Mouse (Mus musculus) kidney, adult 9 months (tissue): Measurements from ENCODE around the gene Supt5.
A peak's percentile ranks its signal among the peaks of the same experiment; 100 is the strongest.

Source experiments
- DNase-seq: peaks from one replicate; pipeline ENCODE4 v3.0.0; 2022

Supt5 gene

DNA sequence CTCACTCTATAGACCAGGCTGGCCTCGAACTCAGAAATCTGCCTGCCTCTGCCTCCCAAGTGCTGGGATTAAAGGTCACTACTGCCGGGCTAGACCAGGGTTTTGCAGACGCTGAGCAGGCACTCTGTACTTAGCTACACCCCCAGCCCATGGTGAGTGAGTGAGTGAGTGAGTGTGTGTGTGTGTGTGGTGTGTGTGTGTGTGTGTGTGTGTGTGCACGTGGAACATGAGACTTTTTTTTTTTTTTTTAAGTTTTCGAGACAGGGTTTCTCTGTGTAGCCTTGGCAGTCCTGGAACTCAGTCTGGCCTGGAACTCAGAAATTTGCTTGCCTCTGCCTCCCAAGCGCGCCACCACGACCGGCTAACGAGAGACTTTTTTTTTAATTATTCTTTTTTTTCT, 36.1 kb upstream of the Supt5 start:
- no peak for DNase-seq

DNA sequence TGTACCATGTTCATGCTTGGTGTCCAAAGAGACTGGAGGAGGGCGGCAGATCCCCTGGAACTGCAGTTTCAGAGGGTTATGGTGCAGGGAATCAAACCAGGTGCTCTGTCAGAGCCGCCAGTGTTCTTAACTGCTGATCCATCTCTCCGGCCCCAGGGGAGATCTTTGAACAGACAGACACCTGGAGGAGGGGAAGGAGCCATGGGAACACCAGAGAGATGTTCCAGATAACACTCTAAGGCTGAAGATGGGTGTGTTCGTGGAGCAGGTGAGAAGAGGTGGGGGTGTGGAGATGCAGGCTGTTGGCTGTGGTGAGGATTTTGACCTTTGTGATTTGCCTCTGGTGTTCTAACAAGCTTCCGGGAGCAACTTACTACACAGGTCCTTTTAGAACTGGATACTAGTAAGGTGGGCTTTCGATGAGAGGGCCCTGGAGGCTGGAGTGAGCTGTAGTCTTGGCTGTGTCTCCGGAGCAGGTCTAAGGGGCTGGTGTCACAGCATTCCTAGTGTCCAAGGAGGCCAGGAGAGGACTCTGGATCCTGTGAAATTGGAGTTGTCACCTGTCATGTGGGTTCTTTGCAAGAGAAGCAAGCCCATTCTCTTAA, 35.4 kb upstream of the Supt5 start:
- DNase-seq: peak; percentile 51

DNA sequence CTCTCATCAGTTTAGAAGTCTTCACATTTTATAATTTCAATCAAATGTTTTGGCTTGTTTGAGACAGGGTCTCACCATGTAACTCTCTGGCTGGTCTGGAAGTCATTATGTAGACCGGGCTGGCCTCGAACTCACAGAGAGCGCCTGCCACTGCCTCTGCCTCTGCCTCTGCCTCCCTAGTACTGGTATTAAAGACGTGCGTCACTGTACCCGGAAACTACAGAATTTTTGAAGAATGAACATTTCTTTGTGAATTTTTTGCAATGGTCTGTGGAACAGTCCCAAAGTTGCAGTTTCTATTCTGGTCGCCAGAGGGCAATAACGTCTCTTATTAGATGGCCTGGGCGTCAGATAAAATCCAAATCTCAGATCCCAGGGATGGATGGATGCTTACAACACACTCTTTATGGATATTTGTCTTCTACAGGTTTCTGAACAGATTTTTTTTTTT, 34.6 kb upstream of the Supt5 start:
- DNase-seq: peak; percentile 93

DNA sequence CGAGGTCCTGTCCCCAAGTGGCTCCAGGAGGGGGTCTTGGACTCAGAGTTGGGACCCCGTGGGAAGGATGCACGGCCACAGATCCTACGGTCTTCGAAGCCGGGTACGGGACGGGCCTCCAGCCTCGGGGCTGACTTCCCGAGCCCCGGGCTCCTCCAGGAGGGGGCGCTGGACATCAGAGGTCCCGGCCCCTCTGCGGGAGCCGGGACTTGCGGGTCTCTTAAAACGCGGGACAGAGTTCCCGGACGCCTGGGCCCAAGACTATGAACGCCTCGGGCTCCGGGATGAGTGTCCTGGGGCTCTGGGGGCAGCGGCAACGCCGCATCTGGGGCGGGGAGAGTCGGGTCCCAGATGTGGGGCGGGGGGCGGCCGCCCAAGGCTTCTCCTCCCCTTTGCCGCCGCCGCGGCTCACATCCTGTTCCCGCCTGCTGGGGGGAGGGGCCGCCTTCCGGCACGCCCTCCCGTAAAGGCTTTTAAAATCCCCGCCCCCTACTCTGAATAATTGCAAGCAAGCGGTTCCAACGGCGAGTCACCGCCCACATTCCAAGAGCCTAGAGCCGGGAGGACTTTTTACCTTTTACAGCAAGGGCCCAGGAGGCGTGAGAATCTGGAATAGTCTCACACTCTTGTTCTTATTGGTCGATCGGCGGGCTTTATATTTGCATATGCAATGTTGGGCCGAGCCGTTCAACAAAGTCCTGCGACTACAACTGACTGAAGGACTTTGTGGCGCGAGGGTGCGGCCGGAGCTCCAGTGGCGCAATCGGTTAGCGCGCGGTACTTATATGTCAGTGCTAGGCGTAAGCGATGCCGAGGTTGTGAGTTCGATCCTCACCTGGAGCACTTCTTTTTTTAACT, 33.9 kb upstream of the Supt5 start, which contains the start of gene Plekhg2:
TSS of gene Plekhg2 (minus strand) at position 349 of the 858 bp plus-strand sequence.
- DNase-seq: peak; percentile 100

DNA sequence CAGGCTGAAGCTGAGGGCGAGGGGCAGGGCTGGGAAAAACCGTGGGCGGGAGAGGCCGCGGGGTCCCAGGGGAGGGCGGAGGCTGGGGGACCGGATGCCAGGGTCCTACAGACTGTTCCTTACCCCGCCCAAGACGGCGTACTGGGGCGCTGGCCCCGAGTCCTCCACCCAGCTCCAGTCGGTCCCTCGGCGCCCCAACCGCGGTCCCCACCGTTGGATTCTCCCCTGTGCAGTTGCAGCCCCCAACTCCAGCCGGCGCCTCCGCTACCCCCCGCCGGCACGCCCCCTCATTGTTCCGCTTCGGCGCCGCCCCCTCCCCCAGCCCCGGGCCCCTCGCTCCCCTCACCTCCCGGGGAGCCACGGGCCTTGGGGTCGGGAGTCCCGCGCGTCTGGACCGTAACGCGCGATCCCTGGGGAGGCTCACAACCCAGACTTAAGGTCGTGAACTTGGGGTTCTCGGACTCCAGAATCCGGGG, 33.0 kb upstream of the Supt5 start:
- peak; percentile 50 for DNase-seq

DNA sequence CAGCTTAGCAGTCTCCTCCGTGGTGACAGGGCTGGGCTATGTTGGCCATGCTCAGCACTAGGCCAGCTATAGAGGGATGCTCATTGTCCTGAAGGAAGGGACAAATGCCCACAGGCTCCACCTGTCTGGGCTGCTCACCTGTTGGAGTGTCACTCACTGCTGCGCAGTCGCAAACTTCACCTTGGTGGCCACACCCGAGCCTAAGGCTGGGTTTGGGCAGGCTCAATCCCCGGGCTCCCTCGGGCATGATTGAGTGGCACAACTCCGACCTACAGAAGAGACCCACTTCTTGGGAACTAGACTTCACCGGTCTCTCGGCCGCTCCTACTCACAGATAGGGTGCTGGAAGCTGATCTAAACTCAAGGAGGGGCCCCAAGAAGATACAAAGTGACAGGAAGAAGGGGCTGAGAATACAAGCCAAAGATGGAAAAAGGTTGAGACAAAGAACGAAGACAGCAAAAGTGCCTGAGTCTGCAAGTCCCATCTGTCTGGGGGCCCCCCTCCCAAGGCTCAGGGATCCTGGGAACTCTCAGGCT, 32.5 kb upstream of the Supt5 start:
- DNase-seq: peak; percentile 38

DNA sequence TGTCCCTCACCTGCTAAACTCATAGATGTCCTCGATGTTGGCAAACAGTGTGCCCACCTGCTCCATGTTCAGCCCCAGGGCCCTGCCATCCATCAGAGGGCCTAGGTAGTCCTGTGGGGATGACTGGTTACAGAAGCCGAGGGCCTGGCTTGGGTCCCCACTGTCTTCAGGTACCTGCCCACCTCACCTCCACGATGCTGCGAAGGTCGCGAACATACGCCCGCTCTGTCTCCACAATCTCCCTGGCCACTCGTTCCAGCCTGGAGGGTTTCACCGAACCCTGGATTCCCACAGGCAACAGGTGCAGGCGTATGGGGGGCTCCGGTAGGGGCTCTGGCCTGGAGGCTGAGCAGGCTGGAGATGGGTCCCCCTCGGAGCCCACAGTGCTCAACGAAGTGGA, 31.5 kb upstream of the Supt5 start:
- peak; percentile 14 for DNase-seq

DNA sequence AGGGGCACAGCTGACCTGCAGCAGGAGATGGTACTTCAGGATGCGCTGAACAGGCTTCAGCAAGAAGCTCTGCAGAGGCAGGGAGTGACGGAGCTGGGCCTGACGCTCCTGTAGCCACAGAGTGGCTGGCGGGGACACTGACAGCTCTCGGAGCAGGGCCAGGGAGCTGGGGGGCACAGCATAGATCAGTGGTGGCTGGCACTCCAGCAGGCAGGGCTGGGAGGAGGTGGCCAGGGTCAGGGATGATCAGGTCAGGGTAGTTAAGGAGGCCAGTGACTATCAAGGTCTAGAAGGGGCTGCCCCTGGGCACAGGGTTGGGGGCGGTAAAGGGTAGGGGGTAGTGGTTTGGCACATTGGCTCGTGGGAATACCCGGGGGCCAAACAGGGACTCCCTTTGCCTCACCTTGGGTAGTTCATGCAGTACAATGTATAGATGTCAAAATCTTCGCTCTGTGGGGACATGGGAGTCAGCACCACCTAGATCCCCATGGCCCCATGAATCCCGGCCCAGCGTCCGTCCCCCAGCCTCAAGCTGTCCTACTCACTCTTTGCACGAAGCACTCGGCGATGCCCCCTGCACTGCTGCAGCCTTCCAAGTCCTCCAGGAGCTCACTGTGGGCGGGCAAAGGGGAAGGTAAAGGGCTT, 29.9 kb upstream of the Supt5 start:
- DNase-seq: no peak

DNA sequence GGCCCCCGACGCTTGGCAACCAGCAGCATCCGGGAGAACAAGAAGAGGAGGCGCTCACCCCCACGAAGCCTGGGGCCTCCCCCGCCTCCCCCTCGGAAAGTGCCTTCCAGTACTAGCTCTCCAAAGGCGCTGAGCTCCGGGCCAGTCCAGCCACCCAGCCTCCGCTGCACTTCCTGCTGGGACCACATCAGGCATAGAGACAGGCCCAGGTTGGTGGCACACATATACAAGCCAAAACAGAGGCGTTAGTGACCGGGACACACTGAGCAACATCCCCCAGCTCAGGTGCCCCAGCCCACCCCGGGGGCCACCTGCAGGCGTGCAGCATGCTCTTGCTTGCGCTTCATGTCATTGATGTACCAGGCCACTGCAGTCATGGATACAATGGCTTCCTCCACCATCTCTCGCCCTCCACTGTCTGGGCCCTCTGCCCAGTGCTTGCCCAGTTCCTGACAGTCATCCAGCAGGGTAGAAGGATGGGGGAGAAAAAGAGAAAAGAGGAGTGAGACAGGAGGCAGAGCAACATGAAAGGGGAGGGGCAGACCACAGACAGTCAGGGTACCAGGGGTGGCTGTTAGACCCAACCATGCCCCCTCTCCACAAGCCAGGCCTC, 29.2 kb upstream of the Supt5 start:
- DNase-seq: no peak

DNA sequence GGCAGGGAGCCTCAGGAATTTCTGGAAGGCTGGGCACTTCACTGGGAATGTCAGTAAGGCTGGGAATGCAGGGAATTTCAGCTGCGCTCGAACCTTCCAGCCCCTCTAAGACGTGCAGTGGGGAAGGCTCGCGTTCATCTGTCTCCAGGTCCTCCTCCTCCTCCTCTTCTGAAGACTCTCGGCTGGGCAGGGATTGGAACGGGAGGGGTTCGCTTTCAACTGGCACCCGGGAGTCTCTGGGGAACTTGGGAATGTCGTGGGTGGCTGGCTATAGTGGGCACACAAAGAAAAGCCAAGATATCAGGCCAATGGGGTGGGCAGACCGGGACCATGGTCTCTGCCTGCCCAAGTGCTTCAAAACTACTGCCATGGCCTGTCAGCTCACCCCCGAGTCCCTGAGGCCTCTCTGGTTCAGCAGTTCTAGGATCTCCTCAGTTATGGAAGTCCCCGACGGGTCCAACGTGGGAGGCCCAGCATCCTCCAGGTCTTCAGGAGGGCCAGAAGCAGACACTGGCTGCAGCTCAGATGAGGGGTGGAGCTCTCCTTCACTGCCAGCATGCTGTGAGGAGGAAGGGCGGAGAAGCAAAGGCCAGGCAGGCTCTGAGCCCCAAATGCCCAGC, 24.0 kb upstream of the Supt5 start:
- DNase-seq: no peak

DNA sequence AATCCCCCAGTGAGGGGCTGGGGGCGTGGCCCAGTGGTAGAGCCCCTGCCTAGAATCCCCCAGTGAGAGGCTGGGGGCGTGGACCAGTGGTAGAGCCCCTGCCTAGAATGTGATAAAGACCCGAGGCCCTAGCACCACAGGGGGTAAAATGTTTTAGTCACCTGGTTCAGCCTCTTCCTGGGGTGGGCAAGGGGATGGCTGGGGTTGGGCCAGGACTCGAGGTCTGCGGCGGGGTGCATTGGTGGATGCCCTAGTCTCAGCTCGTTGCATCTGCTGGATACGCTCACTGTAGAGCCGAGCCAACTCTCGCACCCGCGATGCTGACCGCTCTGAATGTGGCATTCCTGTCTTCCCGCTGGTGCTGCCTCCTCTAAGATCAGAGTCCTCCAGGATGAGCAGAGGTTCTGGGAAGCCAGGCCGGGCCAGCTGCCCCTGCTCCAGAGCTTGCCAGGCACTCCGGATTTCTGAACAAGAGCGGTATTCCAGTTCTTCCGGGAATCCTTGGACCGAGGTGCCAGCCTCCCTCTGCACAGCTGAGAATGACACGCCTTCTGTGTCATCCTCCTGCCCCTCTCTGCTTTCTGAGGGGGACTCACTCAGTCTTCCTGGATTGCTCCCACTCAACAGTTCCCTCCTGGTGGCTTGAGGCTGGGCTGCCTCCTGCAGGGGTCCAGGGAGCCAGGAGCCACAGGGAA, 23.2 kb upstream of the Supt5 start:
- DNase-seq: no peak

DNA sequence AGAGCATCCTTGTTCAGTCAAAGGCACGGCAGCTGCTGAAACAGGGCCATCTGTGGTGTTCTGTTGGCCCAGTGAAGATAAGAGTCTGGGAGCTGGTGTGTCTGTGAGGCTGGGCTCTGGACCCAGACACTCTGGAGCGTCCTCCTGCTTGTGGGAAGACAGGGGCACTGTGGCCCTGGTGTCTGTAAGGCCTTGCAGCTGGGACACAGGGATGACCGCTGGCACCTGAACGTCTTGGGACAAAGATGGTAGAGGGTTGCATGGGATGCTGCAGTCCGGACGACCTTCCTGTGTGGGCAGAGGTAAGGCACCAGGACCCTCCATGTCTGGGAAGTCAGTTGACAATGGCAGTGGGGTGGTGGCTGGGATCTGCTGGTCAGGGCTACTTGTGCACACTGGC, 21.7 kb upstream of the Supt5 start:
- no peak for DNase-seq

DNA sequence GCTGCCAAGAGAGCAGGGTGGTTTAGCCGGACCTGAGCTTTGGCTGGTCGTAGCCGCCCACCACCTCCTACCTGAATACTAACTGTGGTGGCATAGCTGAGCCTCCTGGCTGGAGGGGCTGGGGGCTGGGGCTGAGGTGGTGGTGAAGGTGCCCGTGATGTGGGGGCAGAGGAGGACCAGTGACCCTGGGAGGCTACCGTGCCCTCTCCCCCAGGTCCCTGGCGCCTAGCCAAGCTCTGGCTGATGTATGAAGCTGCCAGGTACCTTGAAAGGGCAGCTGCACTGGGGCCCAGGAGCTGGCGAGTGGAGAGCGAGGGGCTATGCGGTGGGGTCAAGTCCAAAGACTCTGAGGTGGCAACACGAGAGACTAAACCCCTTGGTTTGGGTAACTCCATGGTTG, 21.3 kb upstream of the Supt5 start:
- no peak for DNase-seq

DNA sequence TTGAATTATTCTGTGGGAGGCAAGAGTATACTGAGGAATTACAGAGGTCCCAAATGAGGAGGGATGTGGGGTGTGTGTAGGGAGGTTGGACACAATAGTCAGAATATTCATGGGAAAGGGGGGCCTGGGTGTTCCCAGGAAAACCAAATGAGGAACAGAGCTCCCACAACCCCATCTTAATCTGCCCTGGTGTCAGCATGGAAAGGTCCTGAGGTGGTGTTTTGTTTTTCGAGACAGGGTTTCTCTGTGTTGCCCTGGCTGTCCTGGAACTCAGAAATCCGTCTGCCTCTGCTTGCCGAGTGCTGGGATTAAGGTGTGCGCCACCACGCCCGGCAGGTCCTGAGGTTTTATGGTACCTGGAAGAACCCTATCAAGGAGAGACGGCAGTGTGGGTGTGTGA, 19.9 kb upstream of the Supt5 start:
- DNase-seq: no peak

DNA sequence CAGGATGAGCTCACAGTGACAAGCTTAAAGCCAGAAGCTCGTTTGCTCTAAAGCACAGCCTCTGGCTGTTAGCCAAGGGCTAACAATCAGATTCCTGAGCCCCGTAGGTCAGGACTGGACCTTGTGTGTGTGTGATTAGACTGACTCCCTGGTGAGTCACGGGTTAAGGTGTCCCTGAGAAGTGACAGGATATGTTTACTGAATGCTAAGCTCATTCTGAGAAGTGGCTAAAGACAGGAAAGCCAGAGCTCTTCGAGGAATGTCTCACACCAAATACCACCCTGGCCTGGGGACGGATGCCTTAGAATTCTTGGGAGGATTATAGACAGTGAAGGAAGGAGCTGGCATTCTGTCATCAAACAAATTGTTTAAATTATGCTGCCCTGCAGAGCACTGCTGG, 19.4 kb upstream of the Supt5 start:
- no peak for DNase-seq

DNA sequence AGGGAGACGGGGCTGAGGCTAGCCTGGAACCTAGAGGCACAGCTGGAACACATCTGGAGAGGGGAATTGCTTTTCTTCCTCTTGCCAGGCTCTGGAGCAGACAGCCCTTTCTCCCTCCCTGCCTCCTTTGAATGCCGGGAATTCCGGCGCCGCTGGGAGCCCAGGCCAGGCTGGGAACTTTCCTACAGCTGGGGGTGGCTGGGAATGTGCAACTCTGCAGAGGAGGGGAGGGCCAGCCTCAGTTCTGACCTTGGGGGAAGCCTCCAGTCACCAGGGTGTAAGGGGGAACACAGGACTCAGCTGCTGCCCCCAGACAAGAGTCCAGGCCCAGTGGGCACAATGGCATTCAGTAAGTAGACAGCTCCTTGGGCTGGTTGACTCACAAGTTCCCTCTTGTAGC, 18.4 kb upstream of the Supt5 start:
- DNase-seq: peak; percentile 59

DNA sequence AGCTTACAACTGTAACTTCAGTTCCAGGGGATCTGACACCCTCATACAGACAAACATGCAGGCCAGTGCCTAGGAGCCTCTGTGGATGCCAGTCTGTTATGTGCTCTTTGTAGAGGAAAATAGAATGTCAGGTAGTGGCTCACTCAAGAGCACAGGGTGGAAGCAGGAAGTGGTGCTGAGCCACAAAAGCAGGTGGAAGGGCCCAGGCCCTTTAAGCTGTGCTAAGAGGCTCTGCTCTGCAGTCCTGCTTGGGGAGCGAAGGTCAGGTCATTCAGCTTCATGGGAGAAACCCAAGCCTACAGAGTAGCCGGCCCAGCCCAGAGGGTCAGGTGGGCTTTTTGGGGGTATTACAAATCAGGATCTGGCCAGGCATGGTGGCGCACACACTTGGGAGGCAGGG, 16.7 kb upstream of the Supt5 start:
- DNase-seq: no peak

DNA sequence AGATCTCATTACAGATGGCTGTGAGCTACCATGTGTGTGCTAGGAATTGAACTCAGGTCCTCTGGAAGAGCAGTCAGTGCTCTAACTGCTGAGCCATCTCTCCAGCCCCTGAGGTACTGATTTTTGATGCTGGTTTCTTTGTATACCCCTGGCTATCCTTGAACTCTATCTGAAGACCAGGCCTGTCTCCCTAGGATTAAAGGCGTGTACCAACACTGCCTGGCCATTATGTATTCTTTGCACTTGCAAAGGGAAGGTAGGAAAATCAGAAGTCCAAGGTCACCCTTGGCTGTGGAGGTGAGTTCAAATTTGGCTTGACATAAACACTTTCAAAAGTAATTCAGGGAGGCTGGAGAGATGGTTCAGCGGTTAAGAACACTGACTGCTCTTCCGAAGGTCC, 16.1 kb upstream of the Supt5 start:
- no peak for DNase-seq

DNA sequence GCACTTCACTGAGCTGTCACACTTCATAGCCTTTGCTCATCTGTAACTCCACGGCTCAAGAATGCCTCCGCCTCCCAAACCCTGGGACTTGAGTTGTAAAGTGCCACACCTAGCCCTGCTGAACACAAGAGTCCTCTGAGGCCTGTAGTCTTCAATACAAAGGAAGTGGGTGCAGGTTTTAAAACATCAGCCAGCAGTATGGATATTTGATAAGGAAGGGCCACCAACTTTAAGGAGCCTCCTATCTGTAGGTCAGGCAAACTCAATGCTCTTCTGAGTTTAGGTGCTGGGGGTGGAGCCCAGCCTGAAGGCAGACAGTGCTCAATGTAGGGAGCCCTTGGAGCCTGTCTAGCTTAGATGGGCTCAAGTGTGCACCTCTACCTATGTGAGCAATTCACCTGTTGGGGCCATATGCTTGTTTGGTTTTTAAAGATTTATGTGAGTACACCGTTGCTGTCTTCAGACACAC, 15.6 kb upstream of the Supt5 start:
- DNase-seq: no peak

DNA sequence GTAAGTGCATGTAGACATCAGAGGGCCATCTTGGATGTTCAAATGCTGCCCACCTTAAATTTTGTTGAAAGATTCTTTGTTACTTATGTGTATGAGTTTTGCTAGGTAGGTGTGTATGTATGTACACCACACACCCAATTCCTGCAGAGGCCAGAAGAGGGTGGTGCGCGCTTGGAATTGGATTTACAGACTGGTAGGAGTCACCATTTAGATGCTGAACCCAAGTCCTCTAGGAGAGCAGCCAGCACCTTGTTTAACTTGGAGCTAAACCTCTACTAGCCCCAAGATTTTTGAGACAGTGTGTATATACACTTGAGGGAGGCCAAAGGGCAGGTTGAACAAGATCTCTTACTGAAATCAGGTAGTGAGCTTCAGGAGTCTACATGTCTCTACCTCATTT, 14.7 kb upstream of the Supt5 start:
- DNase-seq: no peak

DNA sequence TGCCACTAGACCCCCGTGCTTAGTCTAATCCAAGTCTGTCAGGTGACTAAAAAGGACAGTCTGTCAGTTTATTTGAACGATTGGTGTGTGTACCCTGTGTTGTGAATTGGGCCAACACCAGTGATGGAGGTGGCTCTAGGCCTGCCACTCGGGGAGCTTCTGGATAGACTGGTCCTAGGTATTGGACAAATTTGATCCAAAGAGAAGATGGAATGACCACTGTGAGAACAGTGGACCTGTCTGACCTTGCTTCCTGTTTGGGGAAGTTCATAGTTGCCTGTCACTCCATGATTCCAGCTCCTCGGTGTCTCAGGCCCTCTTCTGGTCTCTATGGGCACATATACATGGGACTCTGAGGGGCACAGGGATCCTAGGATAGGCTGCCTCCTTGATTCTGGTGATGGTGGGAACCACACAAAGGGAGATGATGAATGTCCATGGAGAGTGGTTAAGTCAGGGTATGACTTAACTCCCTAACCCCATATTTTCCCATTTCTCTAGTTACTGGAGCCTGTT, 13.2 kb upstream of the Supt5 start:
- DNase-seq: no peak
